Mouse (Mus musculus) thymus, postnatal 10 days (tissue): ENCODE results near the gene Gsdma.
"Not testable (repeated sequence)": the region's sequence is repeated elsewhere in the genome, so short reads cannot be mapped to it uniquely, and the experiment has no call there.

Experiments
- DNase-seq, 2 experiments: peaks; one replicate each; pipeline ENCODE4 v3.0.0; 2021; ENCODE audit warnings: low spot score in 2 of 2

The Gsdma gene

GRCm38 (mm10) chr11:98680595-98680994 is 16.4 kb downstream of the Gsdma start:
- DNase-seq: not testable (repeated sequence)

- no peak for DNase-seq
These were observed 17.0 kb downstream of the Gsdma start for GRCm38 (mm10) chr11:98681186-98681585.

GRCm38 (mm10) chr11:98681786-98682745 is 17.9 kb downstream of the Gsdma start, which contains the start of gene Psmd3:
Gene Psmd3, plus strand, starts transcription at chr11:98682554.
- DNase-seq: peak; percentile 91 to 93

GRCm38 (mm10) chr11:98682811-98683210 is 18.7 kb downstream of the Gsdma start:
- DNase-seq: no peak

GRCm38 (mm10) chr11:98685642-98686041 is 21.5 kb downstream of the Gsdma start:
- no peak for DNase-seq

- DNase-seq: no peak
These were observed 22.8 kb downstream of the Gsdma start for GRCm38 (mm10) chr11:98686976-98687375.

GRCm38 (mm10) chr11:98688009-98688408 is 23.9 kb downstream of the Gsdma start:
- DNase-seq: no peak

GRCm38 (mm10) chr11:98693201-98693600 is 29.1 kb downstream of the Gsdma start:
- peak; percentile 72 to 75 for DNase-seq

- DNase-seq: no peak
These were observed 29.6 kb downstream of the Gsdma start for GRCm38 (mm10) chr11:98693746-98694145.

- DNase-seq: no peak
These were observed 30.1 kb downstream of the Gsdma start for GRCm38 (mm10) chr11:98694301-98694700.

- DNase-seq: no peak
These were observed 31.3 kb downstream of the Gsdma start for GRCm38 (mm10) chr11:98695408-98695807.

GRCm38 (mm10) chr11:98696454-98697216 is 32.5 kb downstream of the Gsdma start:
- no peak for DNase-seq

- DNase-seq: no peak
These were observed 33.1 kb downstream of the Gsdma start for GRCm38 (mm10) chr11:98697225-98697624.

GRCm38 (mm10) chr11:98698849-98699640 is 34.9 kb downstream of the Gsdma start:
- DNase-seq: no peak

- peak; percentile 43 to 79 for DNase-seq
These were observed 35.8 kb downstream of the Gsdma start for GRCm38 (mm10) chr11:98699911-98700310.

- no peak for DNase-seq
These were observed 37.1 kb downstream of the Gsdma start, which contains the start of gene Csf3 for GRCm38 (mm10) chr11:98701213-98701670. Gene Csf3, plus strand, starts transcription at chr11:98701263.

GRCm38 (mm10) chr11:98702323-98702722 is 38.2 kb downstream of the Gsdma start:
- no peak for DNase-seq

- DNase-seq: no peak
These were observed 40.9 kb downstream of the Gsdma start for GRCm38 (mm10) chr11:98705021-98705420.

- DNase-seq: no peak
These were observed 43.5 kb downstream of the Gsdma start for GRCm38 (mm10) chr11:98707401-98708281.

- no peak for DNase-seq
These were observed 44.3 kb downstream of the Gsdma start for GRCm38 (mm10) chr11:98708282-98708956.
